Mouse (Mus musculus): ENCODE data around the gene Pola2. TPM values are rescaled to one million over a fixed set of nuclear protein-coding genes. Genes with fewer than 3 reads are reported as not detected.
A peak's percentile ranks its signal among the peaks of the same experiment; 100 is the strongest.

Gene Pola2
- 42.7 and 45.1 TPM in 2 replicates for polyA plus RNA-seq (2014; fragmentation: Nextera tagmentation; extraction: Ambion mirVana)

- peak within 1 kb of the TSS; percentile 61 to 77 for H3K4me3 ChIP-seq (ENCODE audit: control insufficient read depth in 1 of 2, insufficient read depth in 1 of 2, low read depth in 1 of 2, low read length in 2 of 2)
- H3K4me1 ChIP-seq (ENCODE audit: control insufficient read depth in 2 of 2, insufficient read depth in 2 of 2, low read length in 2 of 2): peaks cover 4 to 19% of the 10 kb centered on the region in 2 experiments; a peak in 3 of 4 replicates
- WGBS: under 1% methylated on average over 50 of the region's 50 CpGs
- H3K27ac ChIP-seq (replicated peaks in 1 of 2; ENCODE audit: control insufficient read depth in 1 of 2, insufficient read depth in 1 of 2, low read depth in 2 of 2, low read length in 2 of 2): peak within 1 kb of the TSS; percentile 49 to 62
- H3K36me3 ChIP-seq (ENCODE audit: control insufficient read depth, insufficient read depth, low read length): peaks cover 25% of the 10 kb centered on the region
- peak within 1 kb of the TSS; percentile 74 for H3K4me2 ChIP-seq (ENCODE audit: low read length)
- peak within 1 kb of the TSS; percentile 79 for H3K9ac ChIP-seq (ENCODE audit: low read length)
- no peaks in the 10 kb centered on the region for H3K9me3 ChIP-seq (ENCODE audit: control insufficient read depth, low read length)
- H3K27me3 ChIP-seq (ENCODE audit: control insufficient read depth, insufficient read depth, low read length): no peaks in the 10 kb centered on the region
- ATAC-seq (ENCODE audit: insufficient number of reproducible peaks, insufficient read depth, low FRiP score, low read depth): peak; percentile 84
Measured at GRCm38 (mm10) chr19:5963883-5964562, at the start of gene Pola2. Pola2 (minus strand) TSS chr19:5964202.

GRCm38 (mm10) chr19:6013691-6014090 lies 49.7 kb upstream of the Pola2 start:
- no peak for ATAC-seq (ENCODE audit: insufficient number of reproducible peaks, insufficient read depth, low FRiP score, low read depth)
- peaks cover 8% of the 10 kb centered on the region; the same call in 1 of the 2 replicates for H3K27me3 ChIP-seq (ENCODE audit: control insufficient read depth, insufficient read depth, low read length)

GRCm38 (mm10) chr19:6009137-6009536 lies 45.1 kb upstream of the Pola2 start:
- H3K27ac ChIP-seq (replicated peaks in 1 of 2; ENCODE audit: control insufficient read depth in 1 of 2, insufficient read depth in 1 of 2, low read depth in 2 of 2, low read length in 2 of 2): no peak overlapping the region
- H3K9me3 ChIP-seq (ENCODE audit: control insufficient read depth, low read length): no peaks in the 10 kb centered on the region
- H3K4me3 ChIP-seq (ENCODE audit: control insufficient read depth in 1 of 2, insufficient read depth in 1 of 2, low read depth in 1 of 2, low read length in 2 of 2): no peak overlapping the region
- 80% methylated on average over 8 of the region's 8 CpGs for WGBS
- ATAC-seq (ENCODE audit: insufficient number of reproducible peaks, insufficient read depth, low FRiP score, low read depth): no peak
- H3K4me2 ChIP-seq (ENCODE audit: low read length): no peak overlapping the region
- H3K9ac ChIP-seq (ENCODE audit: low read length): no peak overlapping the region
- peaks cover 3% of the 10 kb centered on the region; the same call in 1 of the 2 replicates for H3K36me3 ChIP-seq (ENCODE audit: control insufficient read depth, insufficient read depth, low read length)
- no peaks in the 10 kb centered on the region for H3K4me1 ChIP-seq (ENCODE audit: control insufficient read depth in 2 of 2, insufficient read depth in 2 of 2, low read length in 2 of 2)
- no peaks in the 10 kb centered on the region for H3K27me3 ChIP-seq (ENCODE audit: control insufficient read depth, insufficient read depth, low read length)

More at GRCm38 (mm10) chr19:6013691-6014090, 49.7 kb upstream of the Pola2 start:
- Histone ChIP-seq H3K4me3 (ENCODE audit: control insufficient read depth in 1 of 2, insufficient read depth in 1 of 2, low read depth in 1 of 2, low read length in 2 of 2) (no peak overlapping the region), H3K36me3 (ENCODE audit: control insufficient read depth, insufficient read depth, low read length) (no peaks in the 10 kb centered on the region), H3K4me1 (ENCODE audit: control insufficient read depth in 2 of 2, insufficient read depth in 2 of 2, low read length in 2 of 2) (peaks cover 9 to 10% of the 10 kb centered on the region in 2 experiments; a peak in 3 of 4 replicates), H3K27ac (replicated peaks in 1 of 2; ENCODE audit: control insufficient read depth in 1 of 2, insufficient read depth in 1 of 2, low read depth in 2 of 2, low read length in 2 of 2) (no peak overlapping the region), H3K4me2 (ENCODE audit: low read length) (no peak overlapping the region), H3K9me3 (ENCODE audit: control insufficient read depth, low read length) (no peaks in the 10 kb centered on the region), H3K9ac (ENCODE audit: low read length) (no peak overlapping the region)
- WGBS: 86% methylated on average over 10 of the region's 10 CpGs

GRCm38 (mm10) chr19:6007013-6007412 lies 43.0 kb upstream of the Pola2 start:
- no peak overlapping the region for H3K4me2 ChIP-seq (ENCODE audit: low read length)
- H3K4me3 ChIP-seq (ENCODE audit: control insufficient read depth in 1 of 2, insufficient read depth in 1 of 2, low read depth in 1 of 2, low read length in 2 of 2): no peak overlapping the region
- no peak overlapping the region for H3K27ac ChIP-seq (replicated peaks in 1 of 2; ENCODE audit: control insufficient read depth in 1 of 2, insufficient read depth in 1 of 2, low read depth in 2 of 2, low read length in 2 of 2)
- H3K9ac ChIP-seq (ENCODE audit: low read length): no peak overlapping the region
- no peak for ATAC-seq (ENCODE audit: insufficient number of reproducible peaks, insufficient read depth, low FRiP score, low read depth)
- 91% methylated on average over 13 of the region's 13 CpGs for WGBS
- no peaks in the 10 kb centered on the region for H3K9me3 ChIP-seq (ENCODE audit: control insufficient read depth, low read length)
- H3K4me1 ChIP-seq (ENCODE audit: control insufficient read depth in 2 of 2, insufficient read depth in 2 of 2, low read length in 2 of 2): no peaks in the 10 kb centered on the region
- H3K27me3 ChIP-seq (ENCODE audit: control insufficient read depth, insufficient read depth, low read length): no peaks in the 10 kb centered on the region
- peaks cover 3% of the 10 kb centered on the region; the same call in 1 of the 2 replicates for H3K36me3 ChIP-seq (ENCODE audit: control insufficient read depth, insufficient read depth, low read length)

GRCm38 (mm10) chr19:6005541-6005940 lies 41.5 kb upstream of the Pola2 start:
- Histone ChIP-seq H3K4me2 (ENCODE audit: low read length) (no peak overlapping the region), H3K27me3 (ENCODE audit: control insufficient read depth, insufficient read depth, low read length) (no peaks in the 10 kb centered on the region), H3K27ac (replicated peaks in 1 of 2; ENCODE audit: control insufficient read depth in 1 of 2, insufficient read depth in 1 of 2, low read depth in 2 of 2, low read length in 2 of 2) (no peak overlapping the region), H3K4me1 (ENCODE audit: control insufficient read depth in 2 of 2, insufficient read depth in 2 of 2, low read length in 2 of 2) (no peaks in the 10 kb centered on the region), H3K9ac (ENCODE audit: low read length) (no peak overlapping the region), H3K4me3 (ENCODE audit: control insufficient read depth in 1 of 2, insufficient read depth in 1 of 2, low read depth in 1 of 2, low read length in 2 of 2) (no peak overlapping the region), H3K36me3 (ENCODE audit: control insufficient read depth, insufficient read depth, low read length) (peaks cover 3% of the 10 kb centered on the region; the same call in 1 of the 2 replicates), H3K9me3 (ENCODE audit: control insufficient read depth, low read length) (no peaks in the 10 kb centered on the region)
- no peak for ATAC-seq (ENCODE audit: insufficient number of reproducible peaks, insufficient read depth, low FRiP score, low read depth)
- 65% methylated on average over 11 of the region's 11 CpGs for WGBS

- no peak overlapping the region for H3K27ac ChIP-seq (replicated peaks in 1 of 2; ENCODE audit: control insufficient read depth in 1 of 2, insufficient read depth in 1 of 2, low read depth in 2 of 2, low read length in 2 of 2)
- no peaks in the 10 kb centered on the region for H3K36me3 ChIP-seq (ENCODE audit: control insufficient read depth, insufficient read depth, low read length)
- ATAC-seq (ENCODE audit: insufficient number of reproducible peaks, insufficient read depth, low FRiP score, low read depth): no peak
- H3K4me3 ChIP-seq (ENCODE audit: control insufficient read depth in 1 of 2, insufficient read depth in 1 of 2, low read depth in 1 of 2, low read length in 2 of 2): no peak overlapping the region
- H3K9ac ChIP-seq (ENCODE audit: low read length): no peak overlapping the region
- no peaks in the 10 kb centered on the region for H3K27me3 ChIP-seq (ENCODE audit: control insufficient read depth, insufficient read depth, low read length)
- no peaks in the 10 kb centered on the region for H3K4me1 ChIP-seq (ENCODE audit: control insufficient read depth in 2 of 2, insufficient read depth in 2 of 2, low read length in 2 of 2)
- no peaks in the 10 kb centered on the region for H3K9me3 ChIP-seq (ENCODE audit: control insufficient read depth, low read length)
- no peak overlapping the region for H3K4me2 ChIP-seq (ENCODE audit: low read length)
- 70% methylated on average over 5 of the region's 5 CpGs for WGBS
Measured at GRCm38 (mm10) chr19:5999969-6000368, 36.0 kb upstream of the Pola2 start.

- no peak overlapping the region for H3K27ac ChIP-seq (replicated peaks in 1 of 2; ENCODE audit: control insufficient read depth in 1 of 2, insufficient read depth in 1 of 2, low read depth in 2 of 2, low read length in 2 of 2)
- no peak overlapping the region for H3K4me2 ChIP-seq (ENCODE audit: low read length)
- no peak overlapping the region for H3K4me3 ChIP-seq (ENCODE audit: control insufficient read depth in 1 of 2, insufficient read depth in 1 of 2, low read depth in 1 of 2, low read length in 2 of 2)
- H3K4me1 ChIP-seq (ENCODE audit: control insufficient read depth in 2 of 2, insufficient read depth in 2 of 2, low read length in 2 of 2): no peaks in the 10 kb centered on the region
- 80% methylated on average over 3 of the region's 3 CpGs for WGBS
- no peaks in the 10 kb centered on the region for H3K9me3 ChIP-seq (ENCODE audit: control insufficient read depth, low read length)
- H3K36me3 ChIP-seq (ENCODE audit: control insufficient read depth, insufficient read depth, low read length): no peaks in the 10 kb centered on the region
- H3K9ac ChIP-seq (ENCODE audit: low read length): no peak overlapping the region
- no peaks in the 10 kb centered on the region for H3K27me3 ChIP-seq (ENCODE audit: control insufficient read depth, insufficient read depth, low read length)
- ATAC-seq (ENCODE audit: insufficient number of reproducible peaks, insufficient read depth, low FRiP score, low read depth): no peak
Measured at GRCm38 (mm10) chr19:5998180-5998579, 34.2 kb upstream of the Pola2 start.
